Mouse (Mus musculus) spleen, adult 2 months (tissue): Measurements from ENCODE around the gene Arid1b. TPM values are rescaled to one million over a fixed set of nuclear protein-coding genes. Genes with fewer than 3 reads are reported as not detected.

Source experiments
- DNase-seq, 2 experiments: peaks; one replicate each; pipeline versions ENCODE4 v3.0.0 to v3.0.0-alpha.2; 2012 to 2021; ENCODE audit warnings: low spot score in 2 of 2, low read depth in 1 of 2
- H3K27ac ChIP-seq: fragments of 200-500 bp; 2 replicates; pipeline ENCODE4 v1.5.1; 2012; ENCODE audit warnings: low read length, inconsistent platforms; ENCODE audit not compliant: insufficient read depth
- H3K27me3 ChIP-seq: fragments of 200-500 bp; 2 replicates; pipeline ENCODE4 v1.6.1; 2012; ENCODE audit warnings: mild to moderate bottlenecking, moderate library complexity, low read length, inconsistent platforms; ENCODE audit not compliant: control insufficient read depth, insufficient read depth
- H3K36me3 ChIP-seq: fragments of 200-500 bp; 2 replicates; pipeline ENCODE4 v1.6.1; 2012; ENCODE audit warnings: mild to moderate bottlenecking, low read length, inconsistent platforms; ENCODE audit not compliant: control insufficient read depth, insufficient read depth
- H3K4me1 ChIP-seq: fragments of 200-500 bp; 2 replicates; pipeline ENCODE4 v1.6.1; 2011; ENCODE audit warnings: inconsistent platforms; ENCODE audit not compliant: control insufficient read depth, insufficient read depth, insufficient read length
- H3K4me3 ChIP-seq: fragments of 200-500 bp; 2 replicates; pipeline ENCODE4 v1.5.1; 2011; ENCODE audit warnings: mild to moderate bottlenecking, inconsistent platforms; ENCODE audit not compliant: insufficient read depth, insufficient read length; ENCODE audit errors: extremely low read depth
- CTCF ChIP-seq: fragments of 200-500 bp; IDR thresholded peaks from 2 replicates; pipeline ENCODE4 v1.5.1; 2011; ENCODE audit warnings: mild to moderate bottlenecking, inconsistent platforms; ENCODE audit not compliant: insufficient read depth, insufficient read length, insufficient replicate concordance; ENCODE audit errors: extremely low read depth
- POLR2A ChIP-seq: fragments of 200-500 bp; IDR thresholded peaks from 2 replicates; pipeline ENCODE4 v1.6.1; 2011; ENCODE audit warnings: low read depth, low read length, inconsistent platforms
- WGBS: fragments of 180-500 bp; shearing (Covaris S2); methylation state at CpG from one replicate; pipeline ENCODE4 v1.1.7; 2018; 5-methylcytosine and 5-hydroxymethylcytosine counted together
- polyA plus RNA-seq: library from polyadenylated mRNA; depleted of rRNA; stranded (reverse); fragments of >200 nt; gene quantifications from 2 replicates; pipeline ENCODE4 v1.2.3, GENCODE M21; 2012

Arid1b gene
- polyA plus RNA-seq, 1 experiment = 53.5 TPM

- no peak for DNase-seq
- no peaks in the 10 kb centered on the region for H3K27me3 ChIP-seq
- 0 out of 2 replicates have a peak, but pooled peaks cover 6% of the 10 kb centered on the region for H3K36me3 ChIP-seq
- 83% methylated on average over 7 of the region's 7 CpGs for WGBS
- peaks cover 5% of the 10 kb centered on the region; the same call in 1 of the 2 replicates for H3K4me1 ChIP-seq
- no peak overlapping the region for H3K4me3 ChIP-seq
- TF ChIP-seq CTCF (no peak), POLR2A (no peak)
- H3K27ac ChIP-seq = no peak overlapping the region
These were observed 253.1 kb downstream of the Arid1b start for GRCm38 (mm10) chr17:5247247-5247646.

- no peak overlapping the region for H3K4me3 ChIP-seq
- peaks cover 5% of the 10 kb centered on the region; the same call in 1 of the 2 replicates for H3K4me1 ChIP-seq
- TF ChIP-seq POLR2A (no peak), CTCF (no peak)
- no peak for DNase-seq
- no peaks in the 10 kb centered on the region for H3K27me3 ChIP-seq
- 0 out of 2 replicates have a peak, but pooled peaks cover 4% of the 10 kb centered on the region for H3K36me3 ChIP-seq
- no peak overlapping the region for H3K27ac ChIP-seq
- WGBS = 90% methylated on average over 15 of the region's 15 CpGs
These were observed 253.6 kb downstream of the Arid1b start for GRCm38 (mm10) chr17:5247737-5248136.

GRCm38 (mm10) chr17:5248957-5249656 is 255.0 kb downstream of the Arid1b start:
- H3K4me1 ChIP-seq = peaks cover 5% of the 10 kb centered on the region; the same call in 1 of the 2 replicates
- 0 out of 2 replicates have a peak overlapping the region, but pooled peaks have one; percentile 1 for H3K27ac ChIP-seq
- H3K4me3 ChIP-seq = no peak overlapping the region
- no peak for DNase-seq
- TF ChIP-seq CTCF (no peak), POLR2A (no peak)
- 31% methylated on average over 17 of the region's 17 CpGs for WGBS
- H3K27me3 ChIP-seq = no peaks in the 10 kb centered on the region
- H3K36me3 ChIP-seq = peaks cover 4% of the 10 kb centered on the region; the same call in 1 of the 2 replicates

GRCm38 (mm10) chr17:5249681-5250180 is 255.6 kb downstream of the Arid1b start:
- Histone ChIP-seq H3K27ac (peak overlapping the region; percentile 33; the same call in 1 of the 2 replicates), H3K4me1 (peaks cover 5% of the 10 kb centered on the region; the same call in 1 of the 2 replicates), H3K4me3 (no peak overlapping the region), H3K36me3 (peaks cover 2% of the 10 kb centered on the region; the same call in 1 of the 2 replicates), H3K27me3 (no peaks in the 10 kb centered on the region)
- WGBS = 40% methylated on average over 9 of the region's 9 CpGs
- no peak for DNase-seq
- TF ChIP-seq POLR2A = no peak
- no peak for TF ChIP-seq CTCF

- Histone ChIP-seq H3K4me3 (no peak overlapping the region), H3K4me1 (peaks cover 5% of the 10 kb centered on the region; the same call in 1 of the 2 replicates), H3K27ac (no peak overlapping the region), H3K36me3 (peaks cover 4% of the 10 kb centered on the region; the same call in 1 of the 2 replicates), H3K27me3 (no peaks in the 10 kb centered on the region)
- peak; percentile 30 to 66 for DNase-seq
- TF ChIP-seq CTCF = peak; percentile 72; the same call in 1 of the 2 replicates
- TF ChIP-seq POLR2A = no peak
- WGBS = 13% methylated on average over 3 of the region's 3 CpGs
These were observed 258.3 kb downstream of the Arid1b start for GRCm38 (mm10) chr17:5252436-5252835.

- H3K36me3 ChIP-seq = peaks cover 4% of the 10 kb centered on the region; the same call in 1 of the 2 replicates
- no peaks in the 10 kb centered on the region for H3K27me3 ChIP-seq
- no peak for TF ChIP-seq CTCF
- no peak for DNase-seq
- no peaks in the 10 kb centered on the region; the same call in 1 of the 2 replicates for H3K4me1 ChIP-seq
- WGBS = 89% methylated on average over 16 of the region's 16 CpGs
- no peak overlapping the region for H3K27ac ChIP-seq
- no peak overlapping the region for H3K4me3 ChIP-seq
These were observed 260.8 kb downstream of the Arid1b start for GRCm38 (mm10) chr17:5254717-5255617.
